Mouse (Mus musculus) forebrain, embryonic 11.5 days (tissue): ENCODE results near the gene Ddx42. TPM values are rescaled to one million over a fixed set of nuclear protein-coding genes. Genes with fewer than 3 reads are reported as not detected.

Experiments
- ATAC-seq: fragments of 200-750 bp; cut with Nextera tagmentation; replicated peaks from 2 replicates; pipeline ENCODE4 v1.8.0; 2017; ENCODE audit warnings: moderate TSS enrichment; ENCODE audit not compliant: low FRiP score
- DNase-seq: peaks from one replicate; pipeline ENCODE4 v3.0.0-alpha.2; 2017; ENCODE audit warnings: low spot score
- H3K27ac ChIP-seq: fragments of 300-500 bp; sonication (generic); 2 replicates; pipeline ENCODE4 v1.5.1; 2014; ENCODE audit warnings: low read depth, low read length
- H3K27me3 ChIP-seq: fragments of 300-500 bp; sonication (generic); 2 replicates; pipeline ENCODE4 v1.6.1; 2014; ENCODE audit warnings: mild to moderate bottlenecking, low read length, mixed read lengths; ENCODE audit not compliant: control insufficient read depth, insufficient read depth
- H3K36me3 ChIP-seq: fragments of 300-500 bp; sonication (generic); 2 replicates; pipeline ENCODE4 v1.6.1; 2014; ENCODE audit warnings: mild to moderate bottlenecking, low read length, moderate library complexity, mixed read lengths; ENCODE audit not compliant: control insufficient read depth, insufficient read depth
- H3K4me1 ChIP-seq: fragments of 300-500 bp; sonication (generic); replicated peaks from 2 replicates; pipeline ENCODE4 v1.6.1; 2014; ENCODE audit warnings: low read length, mixed read lengths; ENCODE audit not compliant: control insufficient read depth, insufficient read depth
- H3K4me2 ChIP-seq: fragments of 300-500 bp; sonication (generic); 2 replicates; pipeline ENCODE4 v1.6.1; 2014; ENCODE audit warnings: low read depth, mild to moderate bottlenecking, low read length, moderate library complexity, mixed read lengths; ENCODE audit not compliant: severe bottlenecking
- H3K4me3 ChIP-seq: fragments of 300-500 bp; sonication (generic); 2 replicates; pipeline ENCODE4 v1.5.1; 2014; ENCODE audit warnings: low read depth, low read length
- H3K9ac ChIP-seq: fragments of 300-500 bp; sonication (generic); 2 replicates; pipeline ENCODE4 v1.6.1; 2014; ENCODE audit warnings: low read length
- H3K9me3 ChIP-seq: fragments of 300-500 bp; sonication (generic); 2 replicates; pipeline ENCODE4 v1.6.1; 2016; ENCODE audit warnings: low read length, mixed read lengths; ENCODE audit not compliant: control insufficient read depth
- WGBS: fragments of 180-500 bp; shearing (Covaris S2); extraction: QIAGEN DNeasy Blood & Tissue Kit; methylation state at CpG from one replicate; pipeline ENCODE4 v1.1.7; 2014; 5-methylcytosine and 5-hydroxymethylcytosine counted together
- polyA plus RNA-seq: library from polyadenylated mRNA; unstranded; fragments of >200 nt; fragmentation: Nextera tagmentation; extraction: Ambion mirVana; gene quantifications from 2 replicates; pipeline ENCODE4 v1.2.1, GENCODE M21; 2014

Gene Ddx42
- 109 and 111 TPM in 2 replicates for polyA plus RNA-seq

DNA sequence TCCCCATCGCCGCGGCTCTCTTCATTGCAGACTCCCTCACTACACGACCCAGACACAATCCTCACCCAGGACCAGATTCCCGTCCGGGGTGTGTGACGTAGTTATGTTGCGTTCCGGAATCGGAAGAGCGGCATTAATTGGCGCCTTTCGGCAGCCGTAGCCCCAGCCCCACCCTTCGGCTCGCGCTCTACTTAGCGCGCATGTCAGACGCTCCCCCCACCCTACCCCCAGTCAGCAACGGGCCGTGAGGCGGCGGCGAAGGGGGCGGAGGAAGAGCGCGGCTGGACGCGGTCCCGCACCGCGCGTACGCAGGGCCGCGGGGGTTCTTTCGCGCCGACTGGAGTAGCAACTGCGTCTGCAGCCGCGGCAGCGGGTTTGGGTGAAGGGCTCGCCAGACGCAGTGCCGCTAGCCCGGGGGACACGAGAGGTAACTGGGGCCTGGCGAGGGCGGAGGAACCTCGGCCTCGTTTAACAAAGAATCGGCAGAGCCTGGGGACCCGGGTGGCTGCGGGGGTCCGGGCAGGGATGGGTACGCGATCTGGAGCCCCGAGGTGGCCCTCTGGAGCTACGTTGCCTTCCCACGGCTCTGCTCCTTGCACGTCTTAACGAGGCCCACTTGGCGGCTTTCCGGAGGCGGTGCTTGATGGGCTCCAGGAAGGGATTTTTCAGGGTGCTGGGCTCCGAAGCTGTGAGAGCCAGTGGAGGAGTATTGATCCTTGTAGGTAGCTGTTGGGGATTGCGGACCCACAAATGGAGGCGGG lies at the start of gene Ddx42:
TSS of gene Ddx42 (plus strand) at position 197 of the 761 bp plus-strand sequence.
- ATAC-seq (peak; percentile 94), DNase-seq (peak; percentile 95)
- H3K4me1 ChIP-seq: peaks cover 7% of the 10 kb centered on the region; the same call in 1 of the 2 replicates
- no peaks in the 10 kb centered on the region for H3K36me3 ChIP-seq
- peak within 1 kb of the TSS; percentile 94 for H3K27ac ChIP-seq
- H3K27me3 ChIP-seq: no peaks in the 10 kb centered on the region
- WGBS: under 1% methylated on average over 70 of the region's 70 CpGs
- H3K4me3 ChIP-seq: peak within 1 kb of the TSS; percentile 98
- no peaks in the 10 kb centered on the region for H3K9me3 ChIP-seq
- peak within 1 kb of the TSS; percentile 74 for H3K4me2 ChIP-seq
- peak within 1 kb of the TSS; percentile 92 for H3K9ac ChIP-seq

DNA sequence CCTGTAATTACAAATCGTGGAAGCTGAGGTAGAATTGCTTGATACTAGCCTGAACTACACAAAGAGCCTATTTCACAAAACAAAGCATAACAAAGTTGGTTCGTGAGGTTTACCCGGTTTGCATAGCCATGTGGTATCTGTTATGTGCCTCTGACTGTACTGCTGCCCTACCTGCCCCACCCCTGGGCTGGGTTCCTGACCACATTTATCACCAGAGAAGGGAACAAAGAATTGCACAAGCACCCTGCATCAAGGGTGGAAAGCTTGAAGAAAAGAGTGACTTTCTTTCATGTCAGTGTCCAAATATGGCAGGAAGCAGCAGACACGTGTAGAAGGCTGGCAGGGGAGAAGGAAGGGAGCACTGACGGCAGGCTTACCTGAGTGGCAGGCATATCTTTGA lies 49.3 kb upstream of the Ddx42 start:
- H3K4me1 ChIP-seq: no peaks in the 10 kb centered on the region
- H3K27me3 ChIP-seq: no peaks in the 10 kb centered on the region
- H3K9me3 ChIP-seq: no peaks in the 10 kb centered on the region
- no peak overlapping the region for H3K27ac ChIP-seq
- WGBS: 87% methylated on average over 5 of the region's 5 CpGs
- H3K4me2 ChIP-seq: no peak overlapping the region
- no peak overlapping the region for H3K4me3 ChIP-seq
- H3K36me3 ChIP-seq: peaks cover 5% of the 10 kb centered on the region; the same call in 1 of the 2 replicates
- H3K9ac ChIP-seq: no peak overlapping the region
- ATAC-seq: no peak
- DNase-seq: no peak

DNA sequence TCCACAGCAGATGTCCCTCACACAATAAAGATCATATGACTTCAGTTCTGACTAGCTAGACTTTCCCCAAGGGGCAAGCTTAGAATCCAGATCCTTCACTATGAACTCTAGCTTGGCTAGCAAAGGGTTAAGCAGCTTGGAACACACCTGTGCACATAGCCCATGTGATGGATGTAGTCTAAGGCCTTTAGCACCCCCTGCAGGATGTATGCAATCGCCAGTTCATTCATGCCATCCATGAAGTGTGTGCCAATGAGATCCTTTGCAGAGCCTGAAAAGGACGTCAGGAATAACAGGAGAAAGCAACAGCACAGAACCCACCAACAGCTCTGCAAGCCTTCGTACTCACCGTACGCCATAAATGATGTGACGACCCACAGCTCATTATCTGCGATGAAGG lies 45.9 kb upstream of the Ddx42 start:
- ATAC-seq: no peak
- H3K36me3 ChIP-seq: peaks cover 5% of the 10 kb centered on the region; the same call in 1 of the 2 replicates

DNA sequence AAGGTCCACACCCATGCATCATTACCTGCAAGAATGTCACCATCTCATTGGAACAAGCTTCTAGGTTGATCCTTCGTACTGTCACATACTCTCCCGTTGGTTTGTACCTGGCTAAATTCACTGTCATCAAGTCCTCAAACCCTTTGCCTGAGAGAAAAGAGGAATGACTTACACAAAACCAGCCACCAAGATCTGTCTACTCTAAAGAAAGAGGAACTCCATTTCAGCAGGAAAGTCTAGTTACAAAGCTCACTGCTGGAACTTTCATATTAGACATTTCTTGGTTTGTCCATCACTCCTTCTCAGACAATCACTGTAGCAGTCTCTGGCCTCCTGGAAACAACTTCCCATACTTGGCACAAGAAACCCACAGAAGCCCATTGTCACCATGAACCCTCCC lies 43.5 kb upstream of the Ddx42 start:
- H3K4me3 ChIP-seq: no peak overlapping the region
- H3K9me3 ChIP-seq: no peaks in the 10 kb centered on the region
- no peak for DNase-seq
- 89% methylated on average over 2 of the region's 2 CpGs for WGBS
- no peaks in the 10 kb centered on the region for H3K27me3 ChIP-seq
- no peaks in the 10 kb centered on the region for H3K4me1 ChIP-seq
- no peak overlapping the region for H3K27ac ChIP-seq
- H3K4me2 ChIP-seq: no peak overlapping the region
- H3K36me3 ChIP-seq: no peaks in the 10 kb centered on the region; the same call in 1 of the 2 replicates
- H3K9ac ChIP-seq: no peak overlapping the region
- no peak for ATAC-seq

More for the DNA sequence above, 45.9 kb upstream of the Ddx42 start:
- Histone ChIP-seq H3K27ac (no peak overlapping the region), H3K9me3 (no peaks in the 10 kb centered on the region), H3K9ac (no peak overlapping the region), H3K4me2 (no peak overlapping the region), H3K27me3 (no peaks in the 10 kb centered on the region), H3K4me3 (no peak overlapping the region), H3K4me1 (no peaks in the 10 kb centered on the region)
- WGBS: 76% methylated on average over 7 of the region's 7 CpGs
- DNase-seq: no peak

DNA sequence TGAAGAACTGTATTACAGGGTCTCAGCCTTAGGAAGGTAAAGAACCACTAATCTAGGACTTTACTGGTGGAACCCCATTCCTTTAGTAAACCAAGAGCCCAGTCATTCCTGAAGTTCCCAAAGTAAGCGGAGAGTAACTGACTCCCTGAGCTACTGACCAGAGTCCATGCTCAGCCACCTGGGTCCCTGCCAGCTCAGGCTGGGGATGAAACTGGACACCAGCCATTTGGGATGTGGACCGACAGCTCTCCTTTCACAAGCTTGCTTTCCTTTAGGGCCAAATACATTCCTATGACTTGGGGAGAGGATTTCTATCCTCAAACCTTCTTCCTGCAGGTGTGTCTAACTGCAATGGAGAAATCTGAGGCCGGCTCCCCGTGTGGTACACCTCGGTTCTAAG lies 42.4 kb upstream of the Ddx42 start:
- no peaks in the 10 kb centered on the region for H3K27me3 ChIP-seq
- WGBS: 83% methylated on average over 5 of the region's 5 CpGs
- H3K27ac ChIP-seq: no peak overlapping the region
- no peak overlapping the region for H3K4me2 ChIP-seq
- no peaks in the 10 kb centered on the region for H3K9me3 ChIP-seq
- no peaks in the 10 kb centered on the region for H3K36me3 ChIP-seq
- no peak for ATAC-seq
- DNase-seq: no peak
- H3K4me3 ChIP-seq: no peak overlapping the region
- H3K4me1 ChIP-seq: no peaks in the 10 kb centered on the region
- no peak overlapping the region for H3K9ac ChIP-seq

DNA sequence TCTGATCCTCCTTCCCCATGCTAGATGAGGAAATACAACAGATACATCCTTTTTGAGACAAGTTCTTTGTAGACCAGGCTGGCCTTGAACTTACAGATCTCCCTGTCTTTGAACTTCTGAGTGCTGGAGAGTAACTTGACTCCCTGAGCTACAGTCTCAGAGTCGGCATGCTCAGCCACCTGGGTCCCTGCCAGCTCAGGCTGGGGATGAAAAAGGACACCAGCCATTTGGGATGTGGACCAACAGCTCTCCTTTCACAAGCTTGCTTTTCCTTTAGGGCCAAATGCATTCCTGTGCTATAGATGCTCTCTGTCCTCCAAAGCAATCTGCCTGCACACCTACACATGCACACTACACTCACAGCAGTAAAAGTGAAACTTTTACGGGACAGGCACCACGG lies 41.6 kb upstream of the Ddx42 start:
- no peak for DNase-seq
- no peaks in the 10 kb centered on the region for H3K36me3 ChIP-seq
- no peak overlapping the region for H3K4me2 ChIP-seq
- no peak for ATAC-seq
- H3K9me3 ChIP-seq: no peaks in the 10 kb centered on the region
- H3K9ac ChIP-seq: no peak overlapping the region
- no peak overlapping the region for H3K27ac ChIP-seq
- 83% methylated on average over 3 of the region's 3 CpGs for WGBS
- H3K27me3 ChIP-seq: no peaks in the 10 kb centered on the region
- H3K4me3 ChIP-seq: no peak overlapping the region
- no peaks in the 10 kb centered on the region for H3K4me1 ChIP-seq

DNA sequence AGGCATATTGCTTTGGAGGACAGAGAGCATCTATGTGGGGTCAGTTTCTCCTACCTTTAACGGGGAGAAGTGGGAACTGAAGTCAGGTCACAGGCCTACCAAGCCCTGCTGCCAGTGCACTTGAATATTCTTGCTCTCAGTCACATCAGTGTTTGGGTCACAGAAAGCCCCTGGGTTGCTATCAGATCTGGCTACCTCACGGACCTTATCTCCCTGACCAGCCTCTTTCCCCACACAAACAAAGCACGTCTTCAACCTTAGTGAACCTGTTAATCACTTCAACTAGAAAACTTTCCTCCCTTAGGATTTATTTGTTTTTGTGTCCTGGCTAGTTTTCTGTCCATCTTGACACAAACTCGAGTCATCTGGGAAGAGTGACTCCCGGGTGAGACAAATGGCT lies 40.4 kb upstream of the Ddx42 start:
- no peak overlapping the region for H3K9ac ChIP-seq
- 89% methylated on average over 5 of the region's 5 CpGs for WGBS
- no peaks in the 10 kb centered on the region for H3K4me1 ChIP-seq
- DNase-seq (no peak), ATAC-seq (no peak)
- no peak overlapping the region for H3K27ac ChIP-seq
- no peaks in the 10 kb centered on the region for H3K36me3 ChIP-seq
- no peak overlapping the region for H3K4me3 ChIP-seq
- no peaks in the 10 kb centered on the region for H3K27me3 ChIP-seq
- no peak overlapping the region for H3K4me2 ChIP-seq
- H3K9me3 ChIP-seq: no peaks in the 10 kb centered on the region

DNA sequence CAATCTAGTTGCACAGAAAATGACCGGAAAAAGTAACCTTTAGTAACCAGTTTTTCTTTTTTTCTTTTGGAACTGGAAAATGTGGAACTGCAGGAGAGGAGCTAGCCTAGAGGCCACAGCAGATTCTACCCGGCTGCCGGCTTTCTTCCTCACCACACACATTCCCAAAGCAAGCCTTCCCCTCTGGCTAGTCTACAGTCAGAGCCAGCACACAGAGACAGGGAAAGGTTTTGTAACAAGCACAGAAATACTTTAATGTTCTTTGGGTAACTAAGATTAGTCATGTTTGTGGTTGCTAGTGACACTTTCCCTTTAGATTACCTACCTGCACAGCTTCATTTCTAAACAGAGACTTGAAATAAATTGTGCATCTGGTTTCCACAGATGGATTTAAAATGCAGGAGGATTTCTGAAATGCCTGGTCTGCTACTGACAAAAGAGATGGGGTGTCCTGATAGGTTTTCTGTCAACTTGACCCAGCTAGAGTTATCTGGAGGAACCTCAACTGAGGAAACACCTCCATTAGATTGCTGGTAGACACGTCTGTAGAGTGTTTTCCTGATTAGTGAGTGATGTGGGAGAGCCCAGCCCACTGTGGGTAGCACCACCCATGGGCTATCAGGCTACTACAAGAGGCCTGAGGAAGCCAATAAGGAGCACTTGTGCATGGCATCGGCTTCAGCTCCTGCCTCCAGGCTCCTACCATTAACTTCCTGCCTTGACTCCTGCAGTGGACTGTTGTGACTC lies 38.5 kb upstream of the Ddx42 start:
- Histone ChIP-seq H3K27ac (no peak overlapping the region), H3K27me3 (no peaks in the 10 kb centered on the region), H3K4me3 (no peak overlapping the region), H3K4me2 (no peak overlapping the region), H3K4me1 (no peaks in the 10 kb centered on the region), H3K9ac (no peak overlapping the region), H3K36me3 (no peaks in the 10 kb centered on the region), H3K9me3 (no peaks in the 10 kb centered on the region)
- DNase-seq: no peak
- no peak for ATAC-seq
- WGBS: 84% methylated on average over 5 of the region's 5 CpGs
